Mouse (Mus musculus) splenic B cell, adult 2 months (primary cell): ENCODE results near the gene Fam71e1.
A peak's percentile ranks its signal among the peaks of the same experiment; 100 is the strongest.

Source experiments
- DNase-seq: peaks from one replicate; pipeline ENCODE4 v3.0.0-alpha.2; 2011; ENCODE audit warnings: low read depth, low spot score
- H3K27me3 ChIP-seq: 2 replicates; pipeline ENCODE4 v1.6.1; 2012; ENCODE audit warnings: mild to moderate bottlenecking, low read length, moderate library complexity, mixed read lengths; ENCODE audit not compliant: control insufficient read depth, poor library complexity, insufficient read depth, severe bottlenecking
- H3K36me3 ChIP-seq: 2 replicates; pipeline ENCODE4 v1.6.1; 2012; ENCODE audit warnings: mild to moderate bottlenecking, low read length, moderate library complexity, mixed read lengths; ENCODE audit not compliant: control insufficient read depth, poor library complexity, insufficient read depth, severe bottlenecking

Fam71e1 gene

DNA sequence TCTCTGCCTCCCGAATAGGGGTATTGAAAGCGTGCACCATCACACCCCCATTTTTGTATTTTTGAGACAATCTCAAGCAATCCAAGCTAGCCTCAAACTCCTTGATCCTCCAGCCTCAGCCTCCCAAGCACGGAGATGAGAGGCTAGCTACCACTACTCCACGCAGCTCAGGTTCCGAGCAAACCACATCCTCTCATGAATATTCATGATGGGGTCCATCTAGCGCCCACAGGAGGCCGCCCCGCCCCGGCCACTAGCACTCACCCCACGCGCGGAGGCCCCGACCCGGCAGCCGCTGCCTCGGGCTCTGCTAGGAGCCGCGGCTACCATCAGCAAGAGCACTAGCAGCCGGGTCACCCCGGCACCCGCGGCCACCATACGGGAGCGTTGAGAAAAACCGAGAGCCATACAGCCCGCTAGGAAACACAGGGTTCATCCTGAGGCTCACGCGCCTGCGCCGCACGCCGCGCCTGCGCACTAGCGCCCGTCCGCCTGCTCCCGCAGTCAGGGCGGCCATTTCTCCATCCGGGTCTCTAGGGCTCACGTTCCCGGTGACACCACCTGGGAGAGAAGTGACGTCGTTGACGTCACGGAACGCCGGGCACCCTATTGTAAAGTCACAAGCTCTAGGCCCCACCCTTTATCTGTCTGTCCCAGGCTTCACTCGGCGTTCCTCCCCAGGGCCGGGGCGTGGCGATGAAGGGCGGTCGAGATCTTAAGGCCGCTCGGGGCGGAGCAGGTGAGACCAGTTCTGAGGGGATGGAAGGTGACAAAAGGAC is at the start of gene Fam71e1, which contains the start of gene Emc10:
Gene Fam71e1, plus strand, starts transcription at position 590 of the 779 bp plus-strand sequence.
Gene Emc10, minus strand, starts transcription at position 538 of the 779 bp plus-strand sequence.
- peak; percentile 100 for DNase-seq

DNA sequence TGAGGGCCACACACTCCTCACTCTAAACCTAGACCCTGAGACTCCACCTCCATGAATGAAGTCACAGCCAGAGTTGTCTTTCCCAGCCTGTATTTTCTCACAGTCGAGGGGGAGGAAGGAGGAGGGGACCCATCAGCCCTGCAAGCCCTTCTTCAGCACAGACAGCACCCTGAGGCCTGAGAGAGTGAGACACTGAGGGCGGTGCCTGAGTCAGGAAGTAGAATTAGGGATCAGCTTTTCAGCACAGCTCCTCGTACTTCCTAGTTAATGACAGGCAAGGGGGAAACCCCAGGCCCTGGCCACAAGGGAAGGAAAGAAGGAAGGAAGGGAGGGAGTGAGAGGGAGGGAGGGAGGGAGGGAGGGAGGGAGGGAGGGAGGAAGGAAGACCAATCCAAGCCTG is 43.1 kb upstream of the Fam71e1 start:
- DNase-seq, result no peak

More for the DNA sequence above, at the start of gene Fam71e1, which contains the start of gene Emc10:
- H3K36me3 ChIP-seq, result peaks cover 5% of the 10 kb centered on the region
- H3K27me3 ChIP-seq, result no peaks in the 10 kb centered on the region

GRCm38 (mm10) chr7:44456302-44456701 is 40.1 kb upstream of the Fam71e1 start:
- DNase-seq, result no peak
- H3K27me3 ChIP-seq, result no peaks in the 10 kb centered on the region
- H3K36me3 ChIP-seq, result no peaks in the 10 kb centered on the region

More for the DNA sequence above, 43.1 kb upstream of the Fam71e1 start:
- Histone ChIP-seq H3K27me3 (no peaks in the 10 kb centered on the region), H3K36me3 (no peaks in the 10 kb centered on the region)

GRCm38 (mm10) chr7:44460067-44460466 is 36.3 kb upstream of the Fam71e1 start:
- DNase-seq, result no peak
- Histone ChIP-seq H3K36me3 (no peaks in the 10 kb centered on the region), H3K27me3 (no peaks in the 10 kb centered on the region)

- no peaks in the 10 kb centered on the region for H3K27me3 ChIP-seq
- H3K36me3 ChIP-seq, result no peaks in the 10 kb centered on the region
- no peak for DNase-seq
Observed at GRCm38 (mm10) chr7:44460767-44461502, 35.4 kb upstream of the Fam71e1 start.

DNA sequence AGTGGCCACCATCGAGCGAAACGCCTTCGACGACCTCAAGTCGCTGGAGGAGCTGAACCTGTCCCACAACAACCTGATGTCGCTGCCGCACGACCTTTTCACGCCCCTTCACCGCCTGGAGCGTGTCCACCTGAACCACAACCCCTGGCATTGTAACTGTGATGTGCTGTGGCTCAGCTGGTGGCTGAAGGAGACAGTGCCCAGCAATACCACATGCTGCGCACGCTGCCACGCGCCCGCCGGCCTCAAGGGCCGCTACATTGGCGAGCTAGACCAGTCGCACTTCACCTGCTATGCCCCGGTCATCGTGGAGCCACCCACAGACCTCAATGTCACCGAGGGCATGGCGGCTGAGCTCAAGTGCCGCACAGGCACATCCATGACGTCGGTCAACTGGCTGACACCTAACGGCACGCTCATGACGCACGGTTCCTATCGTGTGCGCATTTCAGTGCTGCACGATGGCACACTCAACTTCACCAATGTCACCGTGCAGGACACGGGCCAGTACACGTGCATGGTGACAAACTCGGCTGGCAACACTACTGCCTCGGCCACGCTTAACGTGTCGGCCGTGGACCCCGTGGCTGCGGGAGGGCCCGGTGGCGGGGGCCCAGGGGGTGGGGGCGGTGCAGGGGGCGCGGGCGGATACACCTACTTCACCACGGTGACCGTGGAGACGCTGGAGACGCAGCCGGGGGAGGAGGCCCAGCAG is 34.7 kb upstream of the Fam71e1 start:
- no peaks in the 10 kb centered on the region for H3K36me3 ChIP-seq

GRCm38 (mm10) chr7:44462218-44463055 is 33.9 kb upstream of the Fam71e1 start:
- no peaks in the 10 kb centered on the region for H3K27me3 ChIP-seq
- DNase-seq, result no peak
- H3K36me3 ChIP-seq, result no peaks in the 10 kb centered on the region

More for the DNA sequence above, 34.7 kb upstream of the Fam71e1 start:
- no peaks in the 10 kb centered on the region for H3K27me3 ChIP-seq
- DNase-seq, result no peak

- H3K27me3 ChIP-seq, result no peaks in the 10 kb centered on the region
- no peaks in the 10 kb centered on the region for H3K36me3 ChIP-seq
- DNase-seq, result no peak
Observed at GRCm38 (mm10) chr7:44463056-44463425, 33.3 kb upstream of the Fam71e1 start.

DNA sequence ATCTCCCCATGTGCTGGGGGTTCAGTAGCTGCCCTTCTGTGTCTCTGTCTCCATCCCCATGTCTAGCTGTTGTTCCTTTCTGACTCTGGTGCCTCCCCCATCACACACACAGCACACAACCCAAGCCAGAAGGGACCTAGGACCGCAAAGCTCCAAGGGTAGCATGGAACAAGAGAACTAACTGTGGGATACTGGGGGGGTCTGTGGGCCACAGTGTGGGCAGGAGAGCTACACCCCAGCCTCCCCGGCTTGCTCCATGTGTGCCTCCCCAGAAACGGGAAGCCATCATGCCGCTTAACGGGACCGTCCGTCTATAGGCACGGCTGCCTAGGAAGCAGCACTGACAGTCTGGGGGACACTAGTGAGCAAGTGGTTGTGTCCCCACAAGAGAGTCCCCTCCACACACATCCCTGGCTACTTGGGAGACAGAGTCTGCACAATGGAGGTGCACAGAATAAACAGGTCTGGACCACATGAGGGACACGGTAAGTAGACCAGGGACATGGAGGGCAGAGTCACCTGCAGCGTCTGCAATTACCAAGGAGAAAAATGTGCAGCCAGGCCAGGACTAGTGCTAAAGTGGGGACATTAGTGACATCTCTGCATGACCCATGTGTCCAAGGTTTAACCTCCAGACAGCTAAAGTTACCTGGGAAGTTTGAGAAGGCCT is 32.7 kb upstream of the Fam71e1 start:
- no peaks in the 10 kb centered on the region for H3K27me3 ChIP-seq
- DNase-seq, result no peak
- no peaks in the 10 kb centered on the region for H3K36me3 ChIP-seq

DNA sequence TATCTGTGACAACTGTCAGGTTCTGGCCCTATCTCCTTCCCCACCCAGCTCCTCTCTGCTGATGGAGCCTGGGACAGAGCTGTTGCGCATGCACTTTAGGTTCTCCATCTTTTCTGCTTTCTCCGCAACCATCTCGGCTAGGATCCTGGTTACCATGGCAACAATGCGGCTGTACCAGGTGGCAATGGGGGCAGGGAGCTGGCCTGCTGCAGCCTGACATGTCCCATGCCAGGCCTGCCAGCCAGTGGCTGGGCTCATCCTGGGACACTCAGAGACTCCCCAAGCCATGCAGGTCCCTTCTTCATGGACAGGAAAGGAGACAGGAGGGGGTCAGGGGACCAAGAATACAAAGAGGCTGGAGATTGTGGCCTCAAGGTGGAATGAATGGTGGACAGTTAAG is 31.9 kb upstream of the Fam71e1 start:
- no peak for DNase-seq
- H3K36me3 ChIP-seq, result no peaks in the 10 kb centered on the region
- no peaks in the 10 kb centered on the region for H3K27me3 ChIP-seq

GRCm38 (mm10) chr7:44465111-44465510 is 31.3 kb upstream of the Fam71e1 start, which contains the start of gene Aspdh:
TSS of gene Aspdh (plus strand) at chr7:44465391.
- DNase-seq, result no peak
- Histone ChIP-seq H3K36me3 (no peaks in the 10 kb centered on the region), H3K27me3 (no peaks in the 10 kb centered on the region)

- Histone ChIP-seq H3K36me3 (no peaks in the 10 kb centered on the region; the same call in 1 of the 2 replicates), H3K27me3 (no peaks in the 10 kb centered on the region)
- no peak for DNase-seq
Observed at GRCm38 (mm10) chr7:44466006-44466887, 30.1 kb upstream of the Fam71e1 start.

GRCm38 (mm10) chr7:44466888-44467311 is 29.5 kb upstream of the Fam71e1 start:
- DNase-seq, result no peak
- Histone ChIP-seq H3K36me3 (no peaks in the 10 kb centered on the region; the same call in 1 of the 2 replicates), H3K27me3 (no peaks in the 10 kb centered on the region)
